Comparison of ENCODE assay signal across 9 mouse cellular contexts in genomic region chr11:120219916-120220522, GRCm38 (mm10). TPM values are rescaled to one million over a fixed set of nuclear protein-coding genes. Genes with fewer than 3 reads are reported as not detected.
DNase-seq lines count a peak whose midpoint lies in the region; ATAC-seq and TF ChIP-seq lines count a peak whose summit lies in the region.
"Had no signal": no experiment of that assay in that cellular context is flagged by ENCODE, and none has a peak within 500 bp of the region (broad histone marks: within the 10 kb centered on the region; RNA-seq: fewer than 3 reads in every experiment).

No protein-coding gene starts in this region.

- peaks cover 25% of the 10 kb centered on the region for H3K4me1 ChIP-seq in heart, adult 2 months (ENCODE audit: control insufficient read depth, insufficient read depth, low read length)
- peaks cover 97% of the 10 kb centered on the region for H3K4me1 ChIP-seq in kidney, embryonic 16.5 days (ENCODE audit: insufficient read depth, low read length)

- intact Hi-C loops in heart, adult 2 months (cut with DNase I): no loop called here
- intact Hi-C loops in heart, postnatal 14 days (cut with DNase I): no loop called here

- DNase-seq in heart, adult 2 months: peak in 1 of 2 experiments; percentile 44
- no peak for DNase-seq in heart, postnatal 14 days
- peak; percentile 83 for DNase-seq in adrenal gland, adult 8-10 months
- peak; percentile 81 for DNase-seq in gastrocnemius, postnatal 25 days
- DNase-seq in frontal cortex, adult 2 months (ENCODE audit: extremely low spot score in 1 of 2, low spot score in 1 of 2): no peak
- DNase-seq in left cerebral cortex, adult 9 months (ENCODE audit: low spot score in 2 of 2): no peak

- TF ChIP-seq POLR2A in heart, adult 2 months (IDR thresholded peaks at IDR 0.05; ENCODE audit: insufficient read depth, low read depth, low read length): no peak
- TF ChIP-seq POLR2A in myocyte (IDR thresholded peaks at IDR 0.05; ENCODE audit: insufficient read length, low read depth): no peak

- ATAC-seq in kidney, embryonic 16.5 days (ENCODE audit: low FRiP score, low TSS enrichment): no peak

- H3K4me3 ChIP-seq in heart, adult 2 months: no peak overlapping the region
- H3K4me3 ChIP-seq in kidney, embryonic 16.5 days (ENCODE audit: low read length): no peak overlapping the region
- H3K4me3 ChIP-seq in myocyte: no peak overlapping the region
- H3K4me3 ChIP-seq: megakaryocyte, embryonic 14.5 days had no signal

- no peak overlapping the region for H3ac ChIP-seq in myocyte (ENCODE audit: control insufficient read depth, insufficient read length)

- H3K27me3 ChIP-seq in heart, adult 2 months (ENCODE audit: control insufficient read depth, insufficient read depth, low read length): no peaks in the 10 kb centered on the region
- H3K27me3 ChIP-seq in kidney, embryonic 16.5 days (ENCODE audit: insufficient read depth, low read length): no peaks in the 10 kb centered on the region
- no peaks in the 10 kb centered on the region for H3K27me3 ChIP-seq in myocyte (ENCODE audit: control insufficient read depth, insufficient read depth, insufficient read length)

- H3K9me3 ChIP-seq in kidney, embryonic 16.5 days (ENCODE audit: low read length): no peaks in the 10 kb centered on the region
- H3K9me3 ChIP-seq: megakaryocyte, embryonic 14.5 days had no signal

- no peaks in the 10 kb centered on the region for H3K79me2 ChIP-seq in heart, adult 2 months (replicated peaks; ENCODE audit: control insufficient read depth, insufficient read depth, low read length)
- no peaks in the 10 kb centered on the region for H3K79me2 ChIP-seq in myocyte (ENCODE audit: control insufficient read depth, insufficient read depth)

- no peak overlapping the region for H3K9ac ChIP-seq in heart, adult 2 months (ENCODE audit: low read depth, low read length)
- H3K9ac ChIP-seq in kidney, embryonic 16.5 days (replicated peaks; ENCODE audit: low read length): peak overlapping the region; percentile 52

- H3K4me2 ChIP-seq in kidney, embryonic 16.5 days (replicated peaks; ENCODE audit: low read depth, low read length): peak overlapping the region; percentile 18; the same call in 1 of the 2 replicates
- peak overlapping the region; percentile 15 for H3K4me2 ChIP-seq in myocyte (ENCODE audit: low read depth)

- WGBS in heart, adult 2 months: 45% methylated on average over 9 of the region's 9 CpGs
- WGBS in kidney, embryonic 16.5 days: 29% methylated on average over 9 of the region's 9 CpGs

- H3K36me3 ChIP-seq in heart, adult 2 months (ENCODE audit: control insufficient read depth, insufficient read depth, low read length): no peaks in the 10 kb centered on the region
- H3K36me3 ChIP-seq in kidney, embryonic 16.5 days (ENCODE audit: insufficient read depth, low read length): no peaks in the 10 kb centered on the region
- no peaks in the 10 kb centered on the region for H3K36me3 ChIP-seq in myocyte (ENCODE audit: control insufficient read depth, insufficient read depth)

- no peak for TF ChIP-seq CTCF in heart, adult 2 months (IDR thresholded peaks at IDR 0.05)

- TF ChIP-seq EP300 in heart, adult 2 months (IDR thresholded peaks at IDR 0.05; ENCODE audit: insufficient read depth, low read depth, low read length): no peak

- peak overlapping the region; percentile 56 for H3K27ac ChIP-seq in heart, adult 2 months
- peak overlapping the region; percentile 97 for H3K27ac ChIP-seq in kidney, embryonic 16.5 days (ENCODE audit: low read length)

TF ChIP-seq in myocyte, 11 proteins besides CTCF, POLR2A, EP300 and RAD21:
- no peak for TF ChIP-seq USF1 (IDR thresholded peaks at IDR 0.05; ENCODE audit: low read depth)
- TF ChIP-seq TCF12 (IDR thresholded peaks at IDR 0.05; ENCODE audit: insufficient read depth, poor library complexity, severe bottlenecking): no peak
- no peak for TF ChIP-seq E2F4 (IDR thresholded peaks at IDR 0.05; ENCODE audit: insufficient read depth)
- no peak for TF ChIP-seq TCF3 (IDR thresholded peaks at IDR 0.05; ENCODE audit: insufficient read length, low read depth)
- no peak for TF ChIP-seq MYOG (IDR thresholded peaks at IDR 0.05; ENCODE audit: control insufficient read depth in 1 of 3, insufficient read depth in 1 of 3, insufficient read length in 2 of 3, low read depth in 2 of 3)
- TF ChIP-seq MAX (IDR thresholded peaks at IDR 0.05; ENCODE audit: low read depth): no peak
- TF ChIP-seq POLR2AphosphoS2 (IDR thresholded peaks at IDR 0.05; ENCODE audit: insufficient read length, low read depth): no peak
- TF ChIP-seq REST (IDR thresholded peaks at IDR 0.05; ENCODE audit: insufficient read depth, insufficient read length): no peak
- TF ChIP-seq CEBPB (IDR thresholded peaks at IDR 0.05; ENCODE audit: insufficient read depth, poor library complexity, severe bottlenecking): no peak
- TF ChIP-seq MYOD1 (IDR thresholded peaks at IDR 0.05; ENCODE audit: control insufficient read depth in 1 of 3, insufficient read length in 2 of 3, low read depth in 2 of 3): no peak
- TF ChIP-seq SRF (IDR thresholded peaks at IDR 0.05; ENCODE audit: control insufficient read depth, insufficient read length, low read depth): no peak
TF ChIP-seq in myocyte: peak in this region for 0.

RNA-seq across cellular contexts. Expression of gene Bahcc1, which starts 12.7 kb away (rescaled TPM):
- 1 to 10 TPM; 5.4 to 9.7 TPM for total RNA-seq in heart, adult 2 months (2021)
- polyA plus RNA-seq in heart, adult 2 months (2012; rRNA removed): 5.9 and 6.4 TPM in 2 replicates
- total RNA-seq in heart, postnatal 14 days (2021): 10 to 100 TPM in 1 of 2 experiments, 1 to 10 TPM in 1; 7.8 to 10.0 TPM
- 10 to 100 TPM; 16.6 to 24.5 (median 19.5) TPM for total RNA-seq in adrenal gland, adult 8-10 months (2022)
- 1 to 10 TPM; 3.2 to 4.7 TPM for total RNA-seq in gastrocnemius, postnatal 25 days (2021)
- polyA plus RNA-seq in kidney, embryonic 16.5 days (2015; fragmentation: Nextera tagmentation; extraction: Ambion mirVana): 13.2 and 14.2 TPM in 2 replicates
- 6.3 TPM for polyA plus RNA-seq in myocyte (2012; fragmentation: generic; extraction: Trizol)
- polyA plus RNA-seq in frontal cortex, adult 2 months (2012; rRNA removed): 16.9 and 17.2 TPM in 2 replicates

Comparison
In these comparisons a context has a peak if more than half of its experiments do, and no peak if none do; other contexts are left out.
1. DNase-seq: peak in adrenal gland, adult 8-10 months (single experiment) and gastrocnemius, postnatal 25 days (single experiment); none in heart, postnatal 14 days (0 of 2), frontal cortex, adult 2 months (0 of 2) and left cerebral cortex, adult 9 months (0 of 2).